ENCODE assay signal across 15 mouse cellular contexts in the genomic region with DNA sequence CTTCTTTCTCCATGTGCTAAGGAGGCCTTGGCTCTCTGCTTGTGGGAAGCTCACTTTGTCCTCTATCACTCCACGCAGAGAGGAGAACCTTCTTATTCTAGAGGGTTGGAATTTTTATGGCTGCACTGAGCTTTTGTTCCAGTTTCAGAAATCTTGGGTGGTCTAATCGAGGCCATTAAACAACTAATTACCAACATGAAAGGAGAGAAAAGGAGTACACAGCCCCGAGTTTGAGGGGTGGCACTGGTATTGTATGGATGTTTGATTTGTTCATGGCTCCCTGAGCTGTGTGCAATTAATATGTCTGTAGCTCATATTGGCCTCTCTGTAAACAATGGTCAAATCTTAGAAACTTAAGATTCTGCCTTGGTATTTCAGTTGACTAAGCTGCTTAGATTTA. TPM values are rescaled to one million over a fixed set of nuclear protein-coding genes. Genes with fewer than 3 reads are reported as not detected.
A peak's percentile ranks its signal among the peaks of the same experiment; 100 is the strongest.
DNase-seq lines count a peak whose midpoint lies in the region.
"Had no signal": no experiment of that assay in that cellular context is flagged by ENCODE, and none has a peak within 500 bp of the region (broad histone marks: within the 10 kb centered on the region; RNA-seq: fewer than 3 reads in every experiment).

No protein-coding gene starts in this region.

- peak; percentile 8 for DNase-seq in ES-CJ7 (ENCODE audit: low read depth, low spot score)
- DNase-seq in R1 (ENCODE audit: low read depth, low spot score): peak; percentile 13
- DNase-seq in retina, embryonic 14.5 days (ENCODE audit: low spot score): peak; percentile 9
- DNase-seq in left cerebral cortex, adult 11 months (ENCODE audit: low spot score): no peak
- no peak for DNase-seq in layer of hippocampus, adult 8-10 months (ENCODE audit: low spot score in 2 of 2)
- DNase-seq in adipocyte (ENCODE audit: low spot score): no peak
- DNase-seq: adrenal gland, postnatal 10 days; adrenal gland, postnatal 25 days; cerebellum, adult 11 months; cerebellum, adult 18-20 months; cerebellum, adult 8-10 months; cerebellum, adult 9-11 months; cerebellum, postnatal 14 days; cerebellum, postnatal 36 days; embryo, embryonic 11 days had no signal

RNA-seq across cellular contexts. Expression of a gene that starts 54.5 kb away (rescaled TPM):
- 10 to 100 TPM; 37.4 to 38.6 (median 38.1) TPM for total RNA-seq in layer of hippocampus, adult 8-10 months (2022)

Comparison
In these comparisons a context has a peak if more than half of its experiments do, and no peak if none do; other contexts are left out.
1. DNase-seq: peak in ES-CJ7 (single experiment), R1 (single experiment) and retina, embryonic 14.5 days (single experiment); none in left cerebral cortex, adult 11 months (single experiment), layer of hippocampus, adult 8-10 months (0 of 2) and adipocyte (single experiment).